Mouse (Mus musculus) adrenal gland, adult 18-20 months (tissue): Measurements from ENCODE around the gene Ang4. TPM values are rescaled to one million over a fixed set of nuclear protein-coding genes. Genes with fewer than 3 reads are reported as not detected.
"Not testable (repeated sequence)": the region's sequence is repeated elsewhere in the genome, so short reads cannot be mapped to it uniquely, and the experiment has no call there.

Source experiments
- DNase-seq, 2 experiments: peaks; one replicate each; pipeline ENCODE4 v3.0.0; 2021 to 2022; ENCODE audit warnings: low spot score in 2 of 2
- long read RNA-seq, 2 experiments: library from polyadenylated mRNA; stranded (forward); transcript quantifications; one replicate each; pipeline ENCODE4 v2.0.0; 2021
- total RNA-seq, 2 experiments: library from RNA; stranded (reverse); gene quantifications; 1 replicate in 1 of 2; 2 replicates in 1 of 2; pipeline ENCODE4 v1.2.3; 2021

Ang4 gene
- total RNA-seq = not detected
- long read RNA-seq, experiment 1 = 0 reads
- long read RNA-seq, experiment 2 = 0 reads

GRCm38 (mm10) chr14:51773490-51773889, at the start of gene Ang4:
Gene Ang4, minus strand, starts transcription at chr14:51773590.
- no peak for DNase-seq

- no peak for DNase-seq
Observed at GRCm38 (mm10) chr14:51799746-51800145, 26.4 kb upstream of the Ang4 start, which contains the start of gene AY358078. Gene AY358078, plus strand, starts transcription at chr14:51800046.

GRCm38 (mm10) chr14:51794106-51794505, 20.7 kb upstream of the Ang4 start:
- DNase-seq = no peak

- no peak for DNase-seq
Observed at GRCm38 (mm10) chr14:51789196-51789595, 15.8 kb upstream of the Ang4 start.

GRCm38 (mm10) chr14:51787061-51787460, 13.7 kb upstream of the Ang4 start:
- no peak for DNase-seq

- no peak for DNase-seq
Observed at GRCm38 (mm10) chr14:51786335-51786734, 12.9 kb upstream of the Ang4 start.

GRCm38 (mm10) chr14:51778865-51779481, 5.6 kb upstream of the Ang4 start:
- no peak for DNase-seq

- DNase-seq = no peak
Observed at GRCm38 (mm10) chr14:51777791-51778190, 4.4 kb upstream of the Ang4 start.

- DNase-seq = not testable (repeated sequence)
Observed at GRCm38 (mm10) chr14:51771378-51771777, 2.0 kb downstream of the Ang4 start.

GRCm38 (mm10) chr14:51755944-51756343, 17.4 kb downstream of the Ang4 start:
- no peak for DNase-seq

- no peak for DNase-seq
Observed at GRCm38 (mm10) chr14:51740347-51741170, 32.8 kb downstream of the Ang4 start.

- no peak for DNase-seq
Observed at GRCm38 (mm10) chr14:51739150-51739993, 34.0 kb downstream of the Ang4 start.

GRCm38 (mm10) chr14:51738411-51739149, 34.8 kb downstream of the Ang4 start:
- DNase-seq = no peak

GRCm38 (mm10) chr14:51737967-51738366, 35.4 kb downstream of the Ang4 start:
- no peak for DNase-seq

GRCm38 (mm10) chr14:51717083-51717482, 56.3 kb downstream of the Ang4 start, which contains the start of gene Gm5800:
Gene Gm5800, minus strand, starts transcription at chr14:51717183.
- no peak for DNase-seq

Other genes starting within 250 kb of the Ang4 start
- gene Gm5622, start 220.8 kb downstream of the Ang4 start, total RNA-seq = not detected
- not detected for gene Gm17175, start 199.5 kb downstream of the Ang4 start, total RNA-seq
- not detected for gene Gm17174, start 181.5 kb downstream of the Ang4 start, total RNA-seq
- not detected for gene Gm17078, start 162.3 kb downstream of the Ang4 start, total RNA-seq
- gene Gm4181, start 137.9 kb downstream of the Ang4 start, total RNA-seq = not detected
- not detected for gene Gm17079, start 78.1 kb downstream of the Ang4 start, total RNA-seq
- gene Gm5800, start 56.4 kb downstream of the Ang4 start, total RNA-seq = not detected
- not detected for gene AY358078, start 26.5 kb upstream of the Ang4 start, total RNA-seq
- not detected for gene Ear6, start 80.1 kb upstream of the Ang4 start, total RNA-seq
- gene Mettl17, start 111.3 kb upstream of the Ang4 start, total RNA-seq = 10 to 100 TPM; 30.5 to 36.3 TPM
- gene Slc39a2, start 119.3 kb upstream of the Ang4 start, total RNA-seq = 1 to 10 TPM in 1 of 2 experiments, under 1 TPM in 1; 0.56 to 1.3 TPM
- gene Ndrg2, start 140.6 kb upstream of the Ang4 start, total RNA-seq = 100 to 1,000 TPM; 256 to 257 TPM
- not detected for gene Tppp2, start 144.8 kb upstream of the Ang4 start, total RNA-seq
- gene Rnase13, start 149.2 kb upstream of the Ang4 start, total RNA-seq = not detected
- gene Arhgef40, start 211.1 kb upstream of the Ang4 start, total RNA-seq = 10 to 100 TPM; 37.8 to 39.7 TPM
- 1 to 10 TPM; 2.1 to 2.3 TPM for gene Tmem253, start 242.1 kb upstream of the Ang4 start, total RNA-seq
- gene Zfp219, start 247.1 kb upstream of the Ang4 start, total RNA-seq = 10 to 100 TPM; 53.9 to 61.2 TPM